Mouse (Mus musculus) urinary bladder, postnatal 25 days (tissue): ENCODE results near the gene Xpnpep1.

ENCODE experiments used
- DNase-seq: peaks from one replicate; pipeline ENCODE4 v3.0.0; 2022; ENCODE audit warnings: low spot score

The Xpnpep1 gene

GRCm38 (mm10) chr19:53032647-53033046 lies 7.4 kb downstream of the Xpnpep1 start:
- DNase-seq, result no peak

- DNase-seq, result no peak
Measured at GRCm38 (mm10) chr19:53031957-53032371, 8.1 kb downstream of the Xpnpep1 start.

- no peak for DNase-seq
Measured at GRCm38 (mm10) chr19:53030279-53030678, 9.7 kb downstream of the Xpnpep1 start.

- DNase-seq, result no peak
Measured at GRCm38 (mm10) chr19:53029686-53030085, 10.3 kb downstream of the Xpnpep1 start.

- DNase-seq, result no peak
Measured at GRCm38 (mm10) chr19:53029045-53029444, 11.0 kb downstream of the Xpnpep1 start.

GRCm38 (mm10) chr19:53028216-53028615 lies 11.8 kb downstream of the Xpnpep1 start:
- no peak for DNase-seq

- DNase-seq, result no peak
Measured at GRCm38 (mm10) chr19:53023189-53023588, 16.8 kb downstream of the Xpnpep1 start.

- no peak for DNase-seq
Measured at GRCm38 (mm10) chr19:53022037-53022614, 17.9 kb downstream of the Xpnpep1 start.

- DNase-seq, result no peak
Measured at GRCm38 (mm10) chr19:53021537-53021936, 18.5 kb downstream of the Xpnpep1 start.

- peak; percentile 63 for DNase-seq
Measured at GRCm38 (mm10) chr19:53019716-53020463, 20.1 kb downstream of the Xpnpep1 start.

- no peak for DNase-seq
Measured at GRCm38 (mm10) chr19:53017954-53018353, 22.1 kb downstream of the Xpnpep1 start.

GRCm38 (mm10) chr19:53017248-53017647 lies 22.8 kb downstream of the Xpnpep1 start:
- no peak for DNase-seq

- DNase-seq, result no peak
Measured at GRCm38 (mm10) chr19:53014910-53015710, 24.9 kb downstream of the Xpnpep1 start.

GRCm38 (mm10) chr19:53013744-53014143 lies 26.3 kb downstream of the Xpnpep1 start:
- no peak for DNase-seq

- no peak for DNase-seq
Measured at GRCm38 (mm10) chr19:53013341-53013740, 26.7 kb downstream of the Xpnpep1 start.

- no peak for DNase-seq
Measured at GRCm38 (mm10) chr19:53010941-53011340, 29.1 kb downstream of the Xpnpep1 start.

- no peak for DNase-seq
Measured at GRCm38 (mm10) chr19:53008921-53009320, 31.1 kb downstream of the Xpnpep1 start.

GRCm38 (mm10) chr19:53008020-53008705 lies 31.9 kb downstream of the Xpnpep1 start:
- DNase-seq, result peak; percentile 55

GRCm38 (mm10) chr19:53005978-53006377 lies 34.0 kb downstream of the Xpnpep1 start:
- no peak for DNase-seq

GRCm38 (mm10) chr19:53003554-53004365 lies 36.3 kb downstream of the Xpnpep1 start:
- no peak for DNase-seq
